Mouse (Mus musculus) adrenal gland, adult 18-20 months (tissue): ENCODE results near the gene Syne2. TPM values are rescaled to one million over a fixed set of nuclear protein-coding genes. Genes with fewer than 3 reads are reported as not detected.
A peak's percentile ranks its signal among the peaks of the same experiment; 100 is the strongest.

ENCODE experiments used
- DNase-seq, 2 experiments: peaks; one replicate each; pipeline ENCODE4 v3.0.0; 2021 to 2022; ENCODE audit warnings: low spot score in 2 of 2
- total RNA-seq, 2 experiments: library from RNA; stranded (reverse); gene quantifications; 1 replicate in 1 of 2; 2 replicates in 1 of 2; pipeline ENCODE4 v1.2.3; 2021

The Syne2 gene
- total RNA-seq, 2 experiments from 2014 or later = 33.2 to 39.7 TPM

DNA sequence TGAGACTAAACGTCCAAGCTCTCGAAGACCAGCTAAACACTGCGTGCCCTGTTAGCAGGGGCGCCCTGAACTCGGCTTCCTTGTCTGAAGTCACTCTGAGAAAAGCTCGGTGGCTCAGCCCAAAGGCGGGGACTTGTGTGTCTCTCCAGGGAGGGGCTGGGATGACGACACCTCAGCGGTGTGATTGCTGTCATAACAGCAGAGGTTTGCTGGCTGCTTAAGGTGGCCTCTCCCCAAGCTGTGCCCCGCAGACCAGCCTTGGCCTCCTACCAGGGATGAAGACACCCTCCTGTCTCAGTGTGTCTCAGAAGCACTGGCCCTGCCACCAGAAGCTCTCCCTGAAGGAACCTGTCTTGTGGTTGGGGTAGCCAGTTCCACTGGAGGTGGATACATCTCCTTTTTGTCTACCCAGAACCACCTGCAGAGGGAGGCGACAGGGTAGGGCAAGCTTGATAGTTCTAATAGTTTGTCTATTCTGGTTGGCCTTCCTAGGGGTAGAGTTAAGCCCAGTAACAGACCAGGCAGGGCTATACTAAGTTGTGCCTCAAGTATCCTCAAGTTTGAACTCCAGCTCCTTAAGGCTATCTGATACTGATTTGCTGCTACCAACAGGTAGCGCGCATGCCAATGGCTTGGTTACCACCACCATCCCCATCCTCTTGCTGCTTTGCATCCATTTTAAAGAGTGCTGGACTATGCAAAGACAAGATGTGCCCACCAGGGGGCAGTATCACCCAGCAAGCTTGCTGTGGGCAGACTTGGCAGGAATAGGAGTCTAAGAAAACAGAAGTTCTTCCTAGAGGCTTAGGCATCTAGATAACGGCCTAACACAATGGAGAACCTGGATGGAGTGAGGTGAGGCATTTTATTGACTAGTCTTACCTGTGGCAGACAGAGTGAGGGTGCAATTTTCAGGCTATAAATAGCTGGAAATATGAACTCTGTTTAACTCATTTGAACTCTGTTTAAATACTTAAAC is 198.5 kb downstream of the Syne2 start:
- peak; percentile 70 to 72 for DNase-seq

DNA sequence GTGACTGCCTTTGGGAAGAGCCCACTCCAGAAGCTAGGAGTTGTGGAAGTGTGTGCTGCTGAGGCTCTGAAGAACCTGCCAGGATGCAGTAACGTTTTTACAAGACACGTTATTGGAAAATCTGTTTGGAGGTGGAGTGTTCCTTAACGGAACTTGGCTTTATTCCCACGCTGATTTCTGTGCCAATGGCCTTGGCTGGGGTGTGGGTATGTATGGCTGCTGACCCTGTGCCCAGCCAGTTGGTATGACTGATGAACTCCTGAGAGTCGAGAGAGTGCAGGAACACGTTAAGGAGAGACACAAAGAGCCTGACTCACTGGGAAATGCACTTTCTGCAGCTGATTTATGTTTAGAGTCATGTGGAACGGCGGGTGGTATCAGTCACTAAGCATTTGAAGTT is 200.7 kb downstream of the Syne2 start:
- no peak for DNase-seq

DNA sequence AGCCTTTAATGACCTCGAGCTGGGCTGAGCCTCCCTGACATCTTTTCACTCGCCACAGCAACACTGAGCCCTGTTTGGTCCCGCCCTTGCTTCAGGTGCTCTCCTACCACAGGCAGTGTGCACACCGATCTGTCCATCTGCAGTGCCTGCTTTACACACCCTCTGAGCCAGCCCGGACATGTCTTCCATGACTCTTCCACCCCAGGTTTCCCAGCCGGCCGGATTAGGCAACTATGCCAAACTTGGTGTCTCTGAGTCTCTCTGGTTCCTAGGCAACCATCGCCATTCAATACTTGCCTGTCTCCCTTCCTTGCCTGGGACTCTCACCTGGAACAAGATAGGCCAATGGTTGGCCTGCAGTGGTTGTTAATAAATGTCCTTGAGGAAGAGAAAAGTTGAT is 224.4 kb downstream of the Syne2 start:
- no peak for DNase-seq

DNA sequence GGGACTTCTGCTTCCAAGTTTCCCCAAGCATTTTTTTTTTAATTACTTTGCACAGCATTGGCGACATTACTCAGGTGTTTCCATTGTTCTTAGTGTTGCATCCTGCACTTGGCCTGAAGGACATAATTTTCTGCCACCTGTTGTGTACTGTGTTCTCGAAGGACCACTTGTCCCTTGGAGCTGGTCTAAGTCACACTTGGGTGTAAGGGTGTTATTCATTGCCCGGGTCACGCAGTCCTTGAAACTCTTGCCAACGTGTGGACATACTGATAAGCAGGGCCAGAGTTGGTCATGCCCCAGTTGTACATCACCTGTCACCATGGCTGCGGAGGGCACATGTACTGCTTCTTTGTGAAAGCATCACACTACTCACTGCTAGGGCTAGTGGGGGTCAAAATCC is 228.6 kb downstream of the Syne2 start:
- no peak for DNase-seq

DNA sequence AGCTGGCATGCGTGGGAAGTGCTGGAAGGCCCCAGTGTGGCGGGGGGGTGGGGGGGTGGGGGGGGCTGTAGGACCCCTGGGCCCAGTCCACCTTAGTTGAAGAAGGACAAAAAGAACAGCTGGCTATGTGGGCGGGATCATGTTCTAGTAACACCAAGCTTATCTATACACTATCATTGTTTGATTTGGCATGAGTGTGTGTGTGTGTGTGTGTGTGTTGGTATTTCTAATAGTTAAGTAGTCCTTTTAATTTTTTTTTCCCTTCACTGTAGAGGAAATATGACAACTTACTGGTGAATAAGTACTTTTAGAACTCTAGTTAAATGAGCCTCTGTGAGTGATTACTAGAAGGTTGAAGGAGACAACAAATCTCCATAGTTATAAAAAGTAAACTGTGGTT is 230.0 kb downstream of the Syne2 start:
- DNase-seq = no peak

DNA sequence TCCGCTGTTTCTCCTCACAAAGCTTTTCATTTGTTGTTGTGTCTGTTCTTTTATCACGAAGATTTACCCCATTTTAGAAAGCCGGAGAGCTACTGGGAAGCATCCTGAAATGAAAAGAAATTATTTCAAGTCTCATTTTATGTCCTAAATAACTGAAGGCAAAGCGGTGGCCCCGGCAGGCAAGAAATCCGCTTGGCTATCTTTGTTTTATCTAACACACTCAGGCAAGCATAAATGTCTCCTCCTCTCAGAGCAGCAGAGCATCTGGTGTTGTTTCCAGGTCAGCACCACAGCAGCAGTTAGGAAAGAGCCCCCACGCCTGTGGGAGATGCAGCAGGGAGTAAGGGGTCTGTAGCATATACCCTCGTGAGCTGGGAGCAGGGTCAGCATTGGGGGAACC is 230.7 kb downstream of the Syne2 start:
- DNase-seq = no peak

DNA sequence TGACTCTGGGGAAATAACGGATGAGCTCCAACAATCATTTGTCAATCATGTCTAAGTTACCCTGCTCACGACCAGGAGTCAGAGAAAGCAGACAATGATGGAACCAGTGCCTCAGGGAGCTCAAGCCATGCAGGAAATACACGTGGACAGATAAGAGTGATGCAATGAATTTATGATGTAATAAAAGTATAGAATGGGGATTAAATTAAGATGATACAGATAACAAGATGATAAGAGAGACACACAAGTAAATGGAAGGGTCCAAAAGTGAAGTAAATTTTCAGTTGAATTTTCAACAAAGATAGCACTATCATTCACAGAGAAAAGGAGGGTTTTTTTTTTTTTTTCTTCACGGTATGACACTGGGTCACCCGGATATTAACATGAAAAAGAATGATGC is 231.4 kb downstream of the Syne2 start:
- no peak for DNase-seq

DNA sequence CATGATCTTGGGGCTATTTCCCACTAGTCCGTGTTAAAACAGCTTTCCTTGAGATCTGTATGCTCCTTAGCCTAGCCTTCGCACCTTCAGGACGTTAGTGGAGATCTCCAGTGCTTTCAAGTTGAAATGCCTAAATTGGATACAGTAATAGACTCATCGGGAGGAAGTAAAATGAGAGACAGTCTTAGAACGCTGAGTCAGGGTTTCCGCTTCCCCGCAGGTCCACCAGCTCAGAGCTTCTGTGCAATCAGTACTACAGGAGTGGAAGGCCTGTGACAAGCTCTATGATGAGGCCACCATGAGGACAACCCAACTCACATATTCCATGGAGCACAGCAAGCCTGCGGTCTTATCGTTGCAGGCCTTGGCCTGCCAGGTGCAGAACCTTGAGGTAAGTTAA is 233.9 kb downstream of the Syne2 start:
- no peak for DNase-seq

DNA sequence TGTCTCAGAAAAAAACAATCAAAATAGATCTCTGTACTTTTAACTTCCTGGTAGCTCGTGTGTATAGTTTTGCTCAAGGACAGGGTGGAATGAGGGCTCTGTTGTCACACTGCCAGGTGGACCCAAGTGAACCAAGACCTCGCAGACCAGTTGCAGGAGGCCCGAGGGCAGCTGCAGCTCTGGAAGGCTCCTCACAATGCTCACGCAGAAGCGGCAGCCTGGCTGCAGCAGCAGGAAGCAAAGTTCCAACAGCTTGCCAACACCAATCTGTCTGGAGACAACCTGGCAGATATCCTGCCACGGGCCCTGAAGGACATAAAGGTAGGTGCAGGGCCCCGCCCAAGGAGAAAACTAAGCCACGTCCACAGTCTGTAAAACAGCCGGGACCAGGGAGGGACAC is 236.7 kb downstream of the Syne2 start:
- DNase-seq = no peak

DNA sequence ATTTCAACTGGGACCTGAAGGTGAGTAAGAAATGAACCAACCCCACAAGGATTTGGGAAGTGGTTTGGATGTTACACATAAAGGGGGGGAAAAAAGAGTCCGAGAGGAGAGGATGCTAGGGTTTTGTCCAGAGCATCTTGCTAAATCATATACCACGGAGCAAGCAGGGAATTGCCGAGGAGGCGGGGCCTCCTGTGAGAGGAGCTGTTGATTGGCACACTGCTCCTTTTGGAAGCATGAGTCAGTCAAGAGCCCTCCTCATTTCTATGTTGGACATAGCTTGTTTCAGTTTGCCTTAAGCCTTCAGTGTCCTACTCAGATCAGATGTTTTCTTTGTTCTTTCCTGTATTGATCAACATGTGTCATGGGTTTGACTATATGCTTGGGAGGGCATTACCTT is 245.1 kb downstream of the Syne2 start:
- DNase-seq = no peak

DNA sequence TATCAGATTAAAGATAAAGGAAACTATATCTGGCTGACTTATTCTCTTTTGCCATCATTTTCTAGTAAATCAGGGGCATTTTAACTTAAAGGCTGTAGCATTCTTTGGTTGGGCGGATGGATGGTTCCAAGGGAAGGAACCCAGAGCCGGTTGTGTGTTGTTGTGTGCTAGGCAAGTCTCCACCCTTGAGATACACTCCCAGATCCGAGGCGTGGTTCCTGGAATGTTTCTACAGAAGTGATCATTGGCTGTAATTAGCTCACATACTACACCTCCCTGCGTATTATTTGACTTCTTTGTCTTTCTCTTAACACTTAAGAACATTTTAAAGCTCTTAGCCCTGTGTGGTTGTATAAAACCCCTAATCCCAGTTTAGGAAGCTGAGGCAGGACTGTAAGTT is 252.5 kb downstream of the Syne2 start:
- no peak for DNase-seq

DNA sequence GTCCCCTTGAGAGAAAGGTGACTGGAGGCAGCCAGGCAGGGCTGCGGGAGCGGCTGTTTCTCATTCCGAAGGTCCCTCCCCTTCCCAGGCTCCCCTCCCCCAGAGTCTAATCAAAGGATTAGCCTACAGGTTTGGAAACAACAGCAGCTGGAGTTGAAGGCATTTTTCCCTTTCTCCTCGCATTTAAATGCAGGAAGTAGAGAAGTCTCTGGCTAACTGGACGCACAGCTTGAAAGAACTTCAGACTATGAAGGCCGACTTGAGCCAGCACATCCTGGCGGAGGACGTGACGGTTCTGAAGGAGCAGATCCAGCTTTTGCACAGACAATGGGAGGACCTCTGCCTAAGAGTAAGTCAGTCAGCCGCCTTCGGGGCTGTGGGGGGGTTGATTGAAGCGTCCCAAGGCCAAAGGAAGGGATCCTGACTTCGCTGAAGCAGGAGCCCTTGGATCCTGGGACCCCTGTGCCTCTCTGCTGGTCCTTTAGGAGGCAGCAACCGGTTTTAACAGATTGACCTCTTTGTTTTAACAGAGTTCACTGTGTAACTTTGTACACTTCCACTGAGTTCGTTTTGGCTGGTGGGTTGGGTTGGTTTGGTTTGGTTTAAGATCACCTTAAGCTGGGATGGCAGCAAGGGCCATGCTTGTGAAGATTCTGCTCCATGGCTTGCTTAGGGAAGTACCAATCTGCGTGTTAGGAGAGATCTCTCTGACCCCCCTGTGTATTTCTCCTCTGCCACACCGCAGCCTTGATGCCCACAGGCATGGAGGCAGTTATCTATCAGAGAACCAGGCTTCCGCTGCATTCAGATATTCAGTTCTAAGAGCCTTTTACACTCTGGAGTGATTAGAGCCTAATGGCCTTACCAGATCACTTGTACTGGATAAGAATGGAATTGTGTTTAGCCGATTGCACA is 254.3 kb downstream of the Syne2 start:
- DNase-seq = no peak

DNA sequence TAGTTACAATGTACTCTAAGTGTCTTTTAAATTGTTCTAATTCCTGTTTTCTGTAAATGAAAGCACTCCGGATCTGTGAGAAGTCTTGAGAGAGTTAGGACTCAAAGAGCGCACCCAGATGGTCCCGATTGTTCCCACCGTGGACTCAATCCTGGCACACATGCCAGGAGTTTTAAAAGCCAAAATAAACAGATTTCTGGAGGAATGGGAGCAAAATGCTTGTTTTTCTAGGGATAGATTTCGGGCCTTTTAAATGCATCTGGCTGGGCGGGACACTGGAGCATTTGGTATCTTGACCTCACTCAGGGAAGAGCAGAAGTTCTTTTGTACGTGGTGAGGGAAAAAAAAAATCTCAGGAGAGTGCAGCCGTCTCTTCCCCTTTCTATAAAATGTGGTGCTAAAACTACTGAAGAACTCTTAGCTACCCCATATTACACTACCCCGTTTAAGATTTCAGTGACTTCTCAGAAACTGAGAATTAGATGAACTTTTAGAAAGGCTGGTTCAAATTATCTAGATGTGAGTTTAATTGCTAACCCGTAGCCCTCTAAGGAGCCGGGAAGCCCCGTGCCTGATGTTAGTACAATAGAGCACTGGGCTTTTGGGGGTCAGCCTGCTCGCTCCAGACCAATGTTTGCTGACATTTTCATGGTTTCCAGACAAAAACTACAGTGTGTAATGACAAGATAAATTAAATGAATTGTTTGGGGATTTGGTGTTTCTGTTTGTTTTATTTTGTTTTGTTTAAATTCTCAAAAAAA is 255.3 kb downstream of the Syne2 start:
- no peak for DNase-seq

DNA sequence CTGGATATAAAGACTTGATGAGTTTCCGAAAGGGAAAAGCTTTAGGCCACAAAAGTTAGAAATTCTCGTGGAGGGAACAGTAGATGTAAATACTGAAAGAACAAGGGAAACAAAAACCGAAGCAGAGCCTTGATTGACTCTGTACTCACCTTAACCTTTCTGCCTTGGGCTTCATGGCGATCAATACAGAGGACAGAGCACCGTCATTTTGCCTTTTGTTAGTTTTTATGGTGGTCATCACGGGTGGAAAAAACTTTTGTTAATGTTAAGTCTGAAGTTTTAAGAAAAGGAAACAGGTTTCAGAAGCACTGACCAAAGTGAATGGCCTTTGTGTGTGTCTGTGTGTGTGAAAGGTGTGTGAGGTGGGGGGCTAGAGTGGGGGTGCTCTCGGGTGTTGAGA is 256.0 kb downstream of the Syne2 start:
- DNase-seq = no peak

DNA sequence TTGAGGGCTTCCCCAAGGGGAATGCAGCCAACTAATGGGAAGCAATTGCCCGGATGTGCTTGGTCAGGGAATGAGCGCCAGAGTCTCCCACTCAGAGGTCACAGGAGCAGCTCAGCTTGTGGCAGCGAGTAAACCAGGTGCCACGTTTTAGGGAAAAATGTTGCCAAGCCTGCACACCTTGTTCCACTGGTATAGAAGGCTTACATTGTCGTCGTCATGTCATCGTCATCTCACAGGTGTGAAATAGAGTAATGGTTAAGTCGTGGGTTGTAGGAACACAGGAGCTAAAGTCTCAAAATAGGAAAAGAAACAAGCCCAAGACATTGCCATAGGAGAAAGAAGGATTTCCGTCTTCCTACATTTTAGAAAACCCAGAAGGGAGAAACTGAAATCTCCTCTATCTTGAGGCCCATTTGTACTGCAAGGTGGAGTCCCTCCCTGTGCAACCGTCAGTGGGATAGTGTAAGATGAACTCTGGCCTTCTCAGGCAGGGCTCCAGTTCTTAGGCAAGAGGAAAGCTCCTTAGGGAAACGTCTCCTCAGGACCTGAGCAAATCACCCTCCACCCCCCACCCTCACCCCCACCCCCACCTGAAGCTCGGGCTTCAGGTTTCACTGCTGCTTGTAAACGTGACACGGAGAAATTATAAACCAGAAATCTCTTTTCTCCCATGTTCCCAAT is 263.1 kb downstream of the Syne2 start:
- no peak for DNase-seq

DNA sequence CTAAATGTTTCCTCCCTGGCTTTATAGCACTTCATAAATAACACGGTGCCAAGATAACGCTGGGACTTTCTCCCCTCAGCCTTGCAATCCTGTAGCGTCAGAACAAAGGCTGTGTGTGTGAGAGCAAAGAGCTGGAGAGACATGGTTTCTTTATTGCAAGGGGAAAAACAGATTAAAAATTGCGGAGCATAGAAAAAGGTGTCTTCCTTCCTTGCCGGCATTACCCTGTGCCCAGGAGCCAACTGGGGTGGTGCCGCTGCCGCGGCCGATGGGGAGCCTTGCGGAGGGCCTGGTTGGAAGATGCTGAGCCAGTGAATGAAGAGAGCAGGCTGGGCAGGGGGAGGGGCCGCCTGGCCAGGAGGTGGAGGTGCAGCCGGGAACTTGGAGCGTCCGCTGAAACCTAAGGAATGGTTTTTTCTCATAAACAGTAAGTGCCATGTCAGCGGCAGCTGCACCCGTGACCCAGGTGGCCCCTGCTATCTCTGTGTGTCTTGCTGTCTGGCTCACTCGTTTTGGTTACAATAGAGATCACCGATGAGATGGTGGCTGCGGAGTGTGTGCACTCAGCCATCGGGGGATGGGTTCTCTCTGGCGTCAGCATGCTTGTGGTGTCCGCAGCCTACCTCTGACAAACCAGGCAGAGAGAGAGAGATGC is 263.8 kb downstream of the Syne2 start:
- DNase-seq = no peak

DNA sequence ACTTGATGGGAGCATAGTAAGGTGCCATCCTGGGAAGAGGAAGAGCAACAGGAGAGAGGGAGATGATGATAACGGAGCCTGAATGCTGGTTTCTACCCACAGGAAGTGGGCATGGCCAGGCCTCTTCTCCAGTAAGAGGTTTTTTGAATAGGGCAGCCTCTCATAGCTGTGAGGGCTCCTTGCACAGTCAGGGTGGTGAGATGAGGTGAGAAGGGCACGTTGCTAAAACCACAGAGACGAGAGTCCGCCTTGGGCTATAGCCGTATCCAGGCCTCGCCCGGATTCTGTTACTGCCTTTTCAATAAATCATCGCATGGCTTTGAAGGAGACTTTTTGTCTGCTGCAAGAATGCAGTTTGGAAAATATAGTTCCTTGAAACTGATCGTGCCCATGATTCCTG is 267.1 kb downstream of the Syne2 start:
- DNase-seq = no peak

DNA sequence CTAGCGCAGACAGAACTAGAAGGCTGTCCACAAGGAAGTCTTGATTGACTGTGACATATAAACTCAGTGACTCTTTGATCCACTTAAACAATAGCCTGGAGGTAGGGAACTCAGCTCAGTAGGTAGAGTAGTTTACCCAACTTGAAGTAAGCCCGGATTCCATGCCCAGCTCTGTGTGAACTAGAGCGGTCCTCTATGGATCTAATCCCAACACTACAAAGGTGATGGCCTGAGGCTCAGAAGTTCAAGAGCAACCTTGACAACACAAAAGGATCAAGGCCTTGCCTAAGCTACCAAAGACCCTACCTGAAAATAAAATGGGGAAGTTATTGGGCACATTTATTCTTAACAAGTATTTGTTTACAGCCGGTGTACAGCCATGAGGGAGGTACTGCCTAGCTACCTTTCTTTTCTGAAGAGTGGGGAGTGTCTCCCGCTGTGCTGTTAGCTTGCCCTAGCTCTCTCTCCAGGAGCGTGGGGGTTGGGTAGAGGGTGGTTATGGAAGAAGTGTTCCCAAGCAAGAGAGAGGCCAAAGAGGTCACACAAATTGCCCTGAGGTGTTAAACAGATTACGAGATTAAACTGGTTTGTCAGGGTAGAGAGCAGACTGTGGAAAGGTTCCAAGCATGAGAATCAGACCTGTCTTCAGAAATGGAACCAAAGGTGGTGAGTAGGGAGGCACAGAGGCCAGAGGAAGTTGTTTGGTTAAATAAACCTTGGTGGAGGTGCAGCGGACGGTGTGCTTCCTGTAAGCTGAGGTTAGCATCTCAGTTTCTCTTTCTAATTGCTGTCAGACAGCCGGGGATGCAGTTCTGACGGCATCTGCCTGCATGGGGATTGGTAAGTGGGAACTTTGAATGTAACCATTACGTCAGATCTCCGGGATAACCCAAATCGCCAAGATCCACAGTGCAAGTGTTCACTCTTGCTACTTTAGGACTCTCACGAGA is 268.3 kb downstream of the Syne2 start:
- DNase-seq = no peak

DNA sequence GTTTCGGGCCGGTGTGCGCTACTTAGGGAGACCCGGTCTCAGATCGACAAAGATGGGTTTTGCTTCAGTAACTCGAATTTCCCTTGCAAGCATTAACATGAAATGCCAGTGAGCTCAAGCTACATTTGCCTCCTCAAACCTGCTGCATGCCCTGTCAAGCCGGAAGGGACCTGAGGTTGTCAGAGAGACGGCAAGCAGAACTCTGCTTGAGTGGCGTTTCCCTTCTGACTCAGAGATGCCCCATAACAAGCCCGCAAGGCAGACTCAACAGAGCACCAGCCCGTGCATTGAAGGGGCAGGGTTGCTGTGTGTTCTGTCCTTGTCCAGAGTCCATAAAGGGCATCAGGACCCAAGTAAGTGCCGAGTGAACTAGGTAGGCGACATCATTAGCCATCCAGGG is 269.1 kb downstream of the Syne2 start:
- DNase-seq = no peak
